Mouse (Mus musculus) embryonic fibroblast, embryonic 13.5 days (primary cell): ENCODE measurements at regions not wholly inside any gene's neighbourhood (a gene's known extent, or its start where the extent isn't known, plus 50 kb on each side); places are given as distances from the start of the nearest gene placed in this dataset.

Experiments
- H3K27ac ChIP-seq: 2 replicates; pipeline ENCODE4 v1.5.1; 2012; ENCODE audit warnings: low read length, control low read depth, inconsistent platforms; ENCODE audit not compliant: insufficient read depth
- H3K4me1 ChIP-seq: 2 replicates; pipeline ENCODE4 v1.6.1; 2011; ENCODE audit warnings: low read length; ENCODE audit not compliant: control insufficient read depth, insufficient read depth
- H3K4me3 ChIP-seq: 2 replicates; pipeline ENCODE4 v1.5.1; 2011; ENCODE audit warnings: mild to moderate bottlenecking, control low read depth, low read length; ENCODE audit not compliant: insufficient read depth
- CTCF ChIP-seq: IDR thresholded peaks from 2 replicates; pipeline ENCODE4 v1.5.1; 2011; ENCODE audit warnings: mild to moderate bottlenecking, control low read depth, low read length, moderate library complexity, borderline replicate concordance; ENCODE audit not compliant: insufficient read depth
- POLR2A ChIP-seq: IDR thresholded peaks from 2 replicates; pipeline ENCODE4 v1.6.1; 2011; ENCODE audit warnings: low read depth, mild to moderate bottlenecking, control low read depth, low read length, moderate library complexity

- TF ChIP-seq CTCF (no peak), POLR2A (no peak)
- Histone ChIP-seq H3K27ac (no peak overlapping the region), H3K4me3 (no peak overlapping the region), H3K4me1 (no peaks in the 10 kb centered on the region)
Measured at GRCm38 (mm10) chr3:66592259-66592658, 295.6 kb upstream of the Veph1 start.

- TF ChIP-seq CTCF = no peak
- TF ChIP-seq POLR2A = no peak
- Histone ChIP-seq H3K27ac (no peak overlapping the region), H3K4me1 (no peaks in the 10 kb centered on the region), H3K4me3 (no peak overlapping the region)
Measured at GRCm38 (mm10) chr3:66590775-66591174, 294.1 kb upstream of the Veph1 start.

DNA sequence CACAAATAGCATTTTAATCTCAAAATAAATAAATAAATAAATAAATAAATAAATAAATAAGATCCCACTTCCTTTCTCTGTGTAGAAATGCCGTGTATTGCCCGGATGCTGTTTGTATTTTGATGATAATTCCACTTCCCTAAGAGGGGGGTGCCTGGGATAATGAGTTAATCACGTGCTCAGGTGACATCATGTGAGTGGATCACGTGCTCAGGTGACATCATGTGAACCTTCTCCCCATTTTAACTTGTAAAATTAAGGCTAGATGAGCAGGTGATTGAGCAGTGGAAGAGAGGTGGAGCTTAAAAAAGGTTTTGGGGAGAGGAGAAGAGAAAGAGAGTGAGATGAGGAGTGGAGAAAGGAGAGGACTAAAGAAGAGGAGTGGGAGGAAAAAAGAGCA lies 292.8 kb upstream of the Veph1 start:
- no peaks in the 10 kb centered on the region for H3K4me1 ChIP-seq
- TF ChIP-seq CTCF = no peak
- TF ChIP-seq POLR2A = no peak

DNA sequence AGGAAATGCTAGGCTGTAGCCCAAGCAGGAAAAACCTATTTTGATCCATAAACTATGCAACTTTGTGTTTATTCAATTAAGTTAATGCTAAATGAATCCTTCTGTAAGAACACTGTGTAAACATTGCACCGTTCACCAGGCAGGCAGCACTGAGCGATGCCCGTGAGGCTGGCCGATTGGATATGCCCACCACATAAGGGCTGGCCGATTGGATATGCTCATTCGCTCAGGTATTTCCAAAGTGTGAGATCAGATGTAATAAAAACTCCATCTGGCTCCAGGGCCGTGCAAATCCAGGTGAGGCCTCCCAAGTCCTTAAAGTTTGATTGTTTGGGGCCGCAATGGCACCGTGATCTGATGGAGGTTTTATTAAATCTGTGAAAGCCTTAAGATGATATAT lies 288.2 kb upstream of the Veph1 start:
- Histone ChIP-seq H3K4me3 (no peak overlapping the region), H3K27ac (no peak overlapping the region), H3K4me1 (no peaks in the 10 kb centered on the region)
- TF ChIP-seq POLR2A (no peak), CTCF (no peak)

More for the DNA sequence above, 292.8 kb upstream of the Veph1 start:
- H3K4me3 ChIP-seq = no peak overlapping the region
- no peak overlapping the region for H3K27ac ChIP-seq

DNA sequence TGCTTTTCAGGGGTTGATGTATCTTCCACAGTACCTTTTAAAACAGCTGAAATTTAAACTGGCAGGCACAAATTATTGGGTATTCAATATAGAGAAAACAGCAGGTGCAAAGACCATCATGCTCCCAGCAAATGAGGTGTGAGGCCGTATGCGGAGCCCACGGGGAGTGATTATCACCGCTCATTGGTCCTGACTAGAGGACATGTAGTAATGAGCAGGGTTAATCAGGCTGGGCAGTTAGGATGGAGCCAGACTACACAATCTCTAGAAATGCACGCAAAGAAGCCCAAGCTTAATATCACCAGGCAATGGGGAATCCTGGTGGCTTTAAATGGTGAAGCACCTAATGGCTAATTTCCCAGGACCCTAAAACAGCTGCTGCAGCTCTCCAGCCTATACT lies 287.5 kb upstream of the Veph1 start:
- Histone ChIP-seq H3K4me3 (no peak overlapping the region), H3K4me1 (no peaks in the 10 kb centered on the region), H3K27ac (no peak overlapping the region)
- TF ChIP-seq CTCF = no peak
- TF ChIP-seq POLR2A = no peak

DNA sequence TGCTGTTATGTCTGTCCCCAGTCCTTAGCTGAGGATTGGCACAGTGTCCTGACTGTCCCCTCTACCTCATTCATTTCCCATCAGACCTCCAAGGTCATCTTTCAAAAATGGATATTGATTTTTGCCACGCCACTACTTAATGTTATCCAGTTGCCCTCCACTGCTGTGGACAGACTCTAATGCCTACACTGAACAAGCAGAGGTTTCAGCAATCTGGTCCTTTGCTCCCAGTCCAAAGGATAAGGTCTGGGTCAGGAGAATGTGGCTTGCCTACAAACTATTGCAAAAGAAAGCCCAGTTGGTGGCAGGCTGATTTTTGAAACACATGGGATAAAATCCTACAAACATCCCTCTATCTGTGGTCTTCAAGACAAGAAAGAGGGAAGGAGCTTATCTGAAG lies 280.0 kb upstream of the Veph1 start:
- Histone ChIP-seq H3K4me3 (no peak overlapping the region), H3K4me1 (peaks cover 10% of the 10 kb centered on the region), H3K27ac (no peak overlapping the region)
- TF ChIP-seq POLR2A = no peak
- no peak for TF ChIP-seq CTCF

DNA sequence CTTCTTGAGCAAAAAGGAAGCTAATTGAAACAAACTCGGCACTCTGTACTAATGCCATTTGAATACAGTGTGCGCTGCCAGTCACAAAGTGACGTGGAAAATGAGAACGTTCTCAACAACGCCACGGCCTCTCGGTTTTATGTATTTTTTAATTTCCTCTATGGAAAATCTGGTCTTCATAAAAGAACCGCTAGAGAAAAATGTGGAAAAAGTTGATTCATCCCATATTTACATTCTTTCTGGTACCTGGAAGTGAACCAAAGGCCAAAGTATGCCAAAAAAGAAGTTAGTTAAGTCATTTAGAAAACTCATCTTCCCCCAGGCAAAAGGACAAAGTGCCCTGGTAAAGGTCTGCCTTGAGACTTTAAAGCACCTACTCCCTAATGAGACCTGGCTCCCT lies 277.7 kb upstream of the Veph1 start:
- no peak; the same call in 1 of the 2 replicates for TF ChIP-seq POLR2A
- TF ChIP-seq CTCF = no peak
- no peak overlapping the region for H3K4me3 ChIP-seq
- H3K4me1 ChIP-seq = peaks cover 10% of the 10 kb centered on the region
- H3K27ac ChIP-seq = peak overlapping the region; percentile 39

GRCm38 (mm10) chr3:66572887-66573519 lies 276.4 kb upstream of the Veph1 start:
- Histone ChIP-seq H3K4me1 (peaks cover 10% of the 10 kb centered on the region), H3K27ac (peak overlapping the region; percentile 39)
- no peak for TF ChIP-seq CTCF
- no peak for TF ChIP-seq POLR2A

GRCm38 (mm10) chr3:66570342-66570741 lies 273.7 kb upstream of the Veph1 start:
- peaks cover 10% of the 10 kb centered on the region for H3K4me1 ChIP-seq
- H3K4me3 ChIP-seq = no peak overlapping the region
- no peak overlapping the region for H3K27ac ChIP-seq
- TF ChIP-seq POLR2A = no peak
- no peak for TF ChIP-seq CTCF

More at GRCm38 (mm10) chr3:66572887-66573519, 276.4 kb upstream of the Veph1 start:
- H3K4me3 ChIP-seq = no peak overlapping the region

- no peaks in the 10 kb centered on the region for H3K4me1 ChIP-seq
- no peak overlapping the region for H3K27ac ChIP-seq
- TF ChIP-seq POLR2A (no peak), CTCF (no peak)
- H3K4me3 ChIP-seq = no peak overlapping the region
Measured at GRCm38 (mm10) chr3:66564268-66565245, 267.9 kb upstream of the Veph1 start.
